Mouse (Mus musculus) urinary bladder, postnatal 14 days (tissue): ENCODE results near the gene Zfp354c.

Experiments used
- DNase-seq: peaks from one replicate; pipeline ENCODE4 v3.0.0; 2021; ENCODE audit warnings: low spot score

The Zfp354c gene

GRCm38 (mm10) chr11:50827010-50827953 is at the start of gene Zfp354c:
TSS of gene Zfp354c (minus strand) at chr11:50827724.
- peak; percentile 85 for DNase-seq

DNA sequence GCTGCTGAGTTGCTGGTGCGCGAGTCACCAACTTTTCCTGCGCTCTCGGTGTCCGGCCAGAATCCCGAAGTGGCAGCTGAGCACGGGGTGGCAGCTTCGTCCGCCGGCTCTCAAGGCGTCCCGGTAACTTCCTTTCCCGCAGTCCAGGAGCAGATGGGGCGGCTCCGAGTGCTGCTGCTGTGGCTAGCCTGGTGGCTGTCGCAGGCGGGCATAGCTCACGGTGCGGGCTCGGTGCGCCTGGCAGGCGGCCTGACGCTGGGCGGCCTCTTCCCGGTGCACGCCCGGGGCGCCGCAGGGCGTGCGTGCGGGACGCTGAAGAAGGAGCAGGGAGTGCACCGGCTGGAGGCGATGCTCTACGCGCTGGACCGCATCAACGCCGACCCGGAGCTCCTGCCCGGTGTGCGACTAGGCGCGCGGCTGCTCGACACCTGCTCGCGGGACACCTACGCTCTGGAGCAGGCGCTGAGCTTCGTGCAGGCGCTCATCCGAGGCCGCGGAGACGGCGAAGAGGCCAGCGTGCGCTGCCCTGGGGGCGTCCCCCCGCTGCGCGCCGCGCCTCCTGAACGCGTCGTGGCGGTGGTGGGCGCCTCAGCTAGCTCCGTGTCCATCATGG is 23.6 kb upstream of the Zfp354c start:
- DNase-seq: no peak

GRCm38 (mm10) chr11:50850177-50850735 is 22.7 kb upstream of the Zfp354c start, which contains the start of gene Grm6:
TSS of gene Grm6 (plus strand) at chr11:50850685.
- DNase-seq: no peak

- no peak for DNase-seq
Observed at GRCm38 (mm10) chr11:50849310-50849709, 21.8 kb upstream of the Zfp354c start.

DNA sequence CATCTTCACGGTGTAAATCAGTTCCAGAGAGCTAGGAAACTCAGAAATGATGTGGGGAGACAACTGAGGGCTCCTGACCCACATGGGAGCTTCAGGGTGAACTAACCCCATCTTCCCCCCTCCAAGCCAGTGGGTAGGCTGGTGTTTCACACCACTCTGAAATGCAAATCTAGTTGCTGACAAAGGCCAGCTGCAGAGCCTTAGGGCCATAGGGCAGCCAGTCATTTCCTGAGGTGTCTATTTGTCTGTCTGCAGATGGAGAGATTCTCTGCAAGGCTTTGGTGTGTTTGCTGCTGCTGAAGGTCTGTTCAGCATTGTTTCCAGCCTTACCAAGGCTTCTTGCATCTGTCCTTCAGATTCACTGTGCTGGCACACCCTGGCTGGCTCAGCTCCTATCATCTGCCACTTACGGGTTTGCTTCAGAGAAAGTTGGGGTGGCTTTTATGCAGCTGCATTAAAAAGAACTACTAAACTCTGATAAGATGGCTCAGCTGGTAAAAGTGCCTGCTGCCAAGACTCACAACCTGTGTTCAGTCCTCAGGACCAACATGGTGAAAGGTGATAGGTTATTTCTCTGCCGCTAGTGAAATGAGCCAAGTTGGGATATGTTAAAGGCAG is 21.1 kb upstream of the Zfp354c start:
- no peak for DNase-seq

- DNase-seq: no peak
Observed at GRCm38 (mm10) chr11:50847047-50847446, 19.5 kb upstream of the Zfp354c start.

DNA sequence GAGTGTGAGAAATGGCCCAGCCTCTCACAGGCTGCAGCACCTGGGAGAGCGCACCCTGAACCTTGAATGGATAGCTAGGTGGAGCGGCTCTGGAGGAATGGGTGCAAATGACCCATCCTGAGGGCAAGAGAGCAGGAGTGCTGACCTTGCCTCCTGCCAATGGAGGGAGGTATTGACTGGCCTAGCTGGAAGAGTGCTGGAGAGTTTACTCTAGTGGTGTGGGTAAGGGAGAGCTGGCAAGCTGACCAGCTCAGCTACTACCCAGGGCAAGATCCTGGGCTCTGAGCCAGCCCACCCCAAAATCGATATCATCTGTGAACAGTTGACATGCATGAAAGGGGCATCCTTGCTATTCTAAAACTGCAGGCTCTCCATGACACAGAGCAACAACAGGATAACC is 18.4 kb upstream of the Zfp354c start:
- no peak for DNase-seq

DNA sequence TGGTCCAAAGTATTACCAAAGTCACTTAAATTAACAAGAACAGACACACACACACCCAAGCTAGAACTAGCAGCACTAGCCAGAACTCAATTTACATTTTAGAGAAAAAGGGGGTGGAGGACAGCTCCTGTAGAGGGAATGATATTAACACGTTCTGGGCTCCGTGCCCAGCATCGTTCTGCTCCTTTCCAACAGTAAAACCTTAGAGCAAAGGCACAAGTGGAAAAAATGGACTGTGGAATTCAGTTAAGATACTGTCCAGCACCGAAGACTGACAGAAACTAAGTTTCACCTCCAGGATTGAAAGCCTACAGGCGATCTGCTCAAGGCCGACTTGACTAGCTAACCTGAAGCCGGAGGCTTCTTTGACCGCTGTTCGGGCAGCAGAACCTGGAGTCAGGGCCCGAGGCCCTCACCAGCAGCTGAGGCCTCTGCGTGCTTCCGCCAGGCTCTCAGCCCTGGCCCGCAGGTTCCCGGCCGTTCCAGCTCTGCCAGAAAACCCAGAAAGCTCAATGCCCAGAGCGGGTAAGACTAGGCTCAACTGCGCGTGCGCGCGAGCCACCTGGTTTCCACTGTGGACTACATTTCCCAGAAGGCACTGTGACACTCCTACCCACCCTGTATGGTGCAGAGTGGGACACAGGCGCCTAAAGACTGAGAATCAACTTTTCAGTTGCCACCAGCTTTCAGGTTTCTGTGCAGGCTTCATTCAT is 13.7 kb upstream of the Zfp354c start, which contains the start of gene Zfp879:
TSS of gene Zfp879 (minus strand) at position 530 of the 713 bp plus-strand sequence.
- peak; percentile 92 for DNase-seq

DNA sequence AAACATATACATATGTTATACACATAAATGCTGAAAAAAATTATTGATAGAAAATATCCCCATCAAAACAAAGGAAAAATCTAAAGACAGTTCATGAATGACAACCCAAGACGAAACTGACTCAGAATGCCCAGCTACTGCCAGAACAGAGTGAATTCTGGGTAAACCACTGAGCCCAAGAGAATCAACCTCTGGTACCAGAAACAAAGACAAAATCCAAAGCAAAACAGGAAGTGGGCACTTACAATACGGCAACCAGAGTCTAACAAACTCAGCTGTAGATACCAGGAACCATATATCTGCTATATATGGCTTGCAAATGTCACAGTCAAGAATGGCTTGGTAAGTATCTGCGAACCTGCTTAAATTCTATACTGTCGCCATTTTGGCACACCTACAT is 8.2 kb upstream of the Zfp354c start:
- no peak for DNase-seq

GRCm38 (mm10) chr11:50826214-50826613 is 1.3 kb downstream of the Zfp354c start:
- DNase-seq: no peak

GRCm38 (mm10) chr11:50814233-50814632 is 13.3 kb downstream of the Zfp354c start:
- DNase-seq: no peak

- DNase-seq: no peak
Observed at GRCm38 (mm10) chr11:50798836-50799235, 28.7 kb downstream of the Zfp354c start.

- no peak for DNase-seq
Observed at GRCm38 (mm10) chr11:50797674-50798073, 29.9 kb downstream of the Zfp354c start.

- DNase-seq: no peak
Observed at GRCm38 (mm10) chr11:50771006-50771405, 56.5 kb downstream of the Zfp354c start.

- peak; percentile 90 for DNase-seq
Observed at GRCm38 (mm10) chr11:50768995-50769749, 58.4 kb downstream of the Zfp354c start.

DNA sequence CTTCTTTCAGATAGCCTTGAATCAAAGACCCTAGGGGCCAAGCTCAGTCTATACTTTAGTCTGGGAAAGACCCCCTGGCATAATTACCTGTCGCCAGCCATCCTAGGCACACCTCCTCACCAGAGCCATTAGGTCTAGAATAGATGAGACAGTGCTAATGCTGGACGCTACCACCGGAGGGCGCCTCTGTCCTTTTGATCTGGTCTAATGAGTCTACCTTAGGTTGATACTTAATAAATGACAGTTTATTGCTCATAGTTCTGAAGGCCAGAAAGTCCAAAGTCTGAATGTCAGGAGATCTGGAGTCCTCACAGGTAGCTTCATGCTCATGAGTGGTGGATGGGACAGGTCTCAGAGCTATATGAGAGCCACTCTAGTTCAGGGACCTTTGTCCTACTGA is 60.5 kb downstream of the Zfp354c start:
- DNase-seq: peak; percentile 51

- DNase-seq: no peak
Observed at GRCm38 (mm10) chr11:50766461-50766860, 61.1 kb downstream of the Zfp354c start.
